Mouse (Mus musculus): ENCODE measurements at regions not wholly inside any gene's neighbourhood (a gene's known extent, or its start where the extent isn't known, plus 50 kb on each side); places are given as distances from the start of the nearest gene placed in this dataset.

- no peak overlapping the region for H3K4me3 ChIP-seq (replicated peaks; ENCODE audit: insufficient read depth, low read depth, low read length)
- no peaks in the 10 kb centered on the region for H3K27me3 ChIP-seq (ENCODE audit: control insufficient read depth, insufficient read depth, low read length)
- no peak overlapping the region for H3K27ac ChIP-seq (ENCODE audit: insufficient read depth, low read length)
- no peak for DNase-seq
- H3K4me1 ChIP-seq (ENCODE audit: control insufficient read depth, insufficient read depth, low read length): no peaks in the 10 kb centered on the region
- 88% methylated on average over 2 of the region's 2 CpGs for WGBS
- TF ChIP-seq CTCF (IDR thresholded peaks at IDR 0.05; ENCODE audit: borderline replicate concordance, insufficient read depth, low read depth, low read length) (no peak), POLR2A (IDR thresholded peaks at IDR 0.05; ENCODE audit: borderline replicate concordance, insufficient read depth, low read length) (no peak)
These were observed 919.5 kb downstream of the D3Ertd751e start for GRCm38 (mm10) chr3:42661956-42662355.

GRCm38 (mm10) chr3:42676668-42677398 lies 934.4 kb downstream of the D3Ertd751e start:
- H3K27ac ChIP-seq (ENCODE audit: insufficient read depth, low read length): no peak overlapping the region

GRCm38 (mm10) chr3:42694726-42695125 lies 952.3 kb downstream of the D3Ertd751e start:
- Histone ChIP-seq H3K4me1 (ENCODE audit: control insufficient read depth, insufficient read depth, low read length) (no peaks in the 10 kb centered on the region), H3K27ac (ENCODE audit: insufficient read depth, low read length) (no peak overlapping the region), H3K4me3 (replicated peaks; ENCODE audit: insufficient read depth, low read depth, low read length) (no peak overlapping the region), H3K27me3 (ENCODE audit: control insufficient read depth, insufficient read depth, low read length) (no peaks in the 10 kb centered on the region)
- WGBS: 74% methylated on average over 2 of the region's 2 CpGs
- DNase-seq: no peak
- TF ChIP-seq CTCF (IDR thresholded peaks at IDR 0.05; ENCODE audit: borderline replicate concordance, insufficient read depth, low read depth, low read length) (no peak), POLR2A (IDR thresholded peaks at IDR 0.05; ENCODE audit: borderline replicate concordance, insufficient read depth, low read length) (no peak)

More at GRCm38 (mm10) chr3:42676668-42677398, 934.4 kb downstream of the D3Ertd751e start:
- Histone ChIP-seq H3K4me3 (replicated peaks; ENCODE audit: insufficient read depth, low read depth, low read length) (no peak overlapping the region), H3K4me1 (ENCODE audit: control insufficient read depth, insufficient read depth, low read length) (no peaks in the 10 kb centered on the region), H3K27me3 (ENCODE audit: control insufficient read depth, insufficient read depth, low read length) (no peaks in the 10 kb centered on the region)
- no peak for DNase-seq
- 87% methylated on average over 2 of the region's 2 CpGs for WGBS
- TF ChIP-seq POLR2A (IDR thresholded peaks at IDR 0.05; ENCODE audit: borderline replicate concordance, insufficient read depth, low read length) (no peak), CTCF (IDR thresholded peaks at IDR 0.05; ENCODE audit: borderline replicate concordance, insufficient read depth, low read depth, low read length) (no peak)

GRCm38 (mm10) chr3:42738910-42739309 lies 996.5 kb downstream of the D3Ertd751e start:
- WGBS: 20% methylated on average over 1 of the region's 1 CpGs
- Histone ChIP-seq H3K4me3 (replicated peaks; ENCODE audit: insufficient read depth, low read depth, low read length) (no peak overlapping the region), H3K4me1 (ENCODE audit: control insufficient read depth, insufficient read depth, low read length) (no peaks in the 10 kb centered on the region), H3K27ac (ENCODE audit: insufficient read depth, low read length) (no peak overlapping the region), H3K27me3 (ENCODE audit: control insufficient read depth, insufficient read depth, low read length) (no peaks in the 10 kb centered on the region)
- TF ChIP-seq CTCF (IDR thresholded peaks at IDR 0.05; ENCODE audit: borderline replicate concordance, insufficient read depth, low read depth, low read length) (no peak), POLR2A (IDR thresholded peaks at IDR 0.05; ENCODE audit: borderline replicate concordance, insufficient read depth, low read length) (no peak)
- DNase-seq: no peak

- no peaks in the 10 kb centered on the region for H3K27me3 ChIP-seq (ENCODE audit: control insufficient read depth, insufficient read depth, low read length)
These were observed 1010.7 kb downstream of the D3Ertd751e start for GRCm38 (mm10) chr3:42753130-42753529.

GRCm38 (mm10) chr3:42757335-42757734 lies 1014.9 kb downstream of the D3Ertd751e start:
- Histone ChIP-seq H3K4me1 (ENCODE audit: control insufficient read depth, insufficient read depth, low read length) (no peaks in the 10 kb centered on the region), H3K4me3 (replicated peaks; ENCODE audit: insufficient read depth, low read depth, low read length) (no peak overlapping the region), H3K27ac (ENCODE audit: insufficient read depth, low read length) (no peak overlapping the region), H3K27me3 (ENCODE audit: control insufficient read depth, insufficient read depth, low read length) (no peaks in the 10 kb centered on the region)
- no peak for TF ChIP-seq CTCF (IDR thresholded peaks at IDR 0.05; ENCODE audit: borderline replicate concordance, insufficient read depth, low read depth, low read length)
- no peak for DNase-seq

More at GRCm38 (mm10) chr3:42753130-42753529, 1010.7 kb downstream of the D3Ertd751e start:
- no peak overlapping the region for H3K4me3 ChIP-seq (replicated peaks; ENCODE audit: insufficient read depth, low read depth, low read length)
- no peak overlapping the region for H3K27ac ChIP-seq (ENCODE audit: insufficient read depth, low read length)
- no peak for DNase-seq
- TF ChIP-seq CTCF (IDR thresholded peaks at IDR 0.05; ENCODE audit: borderline replicate concordance, insufficient read depth, low read depth, low read length): no peak
- TF ChIP-seq POLR2A (IDR thresholded peaks at IDR 0.05; ENCODE audit: borderline replicate concordance, insufficient read depth, low read length): no peak
- WGBS: 35% methylated on average over 4 of the region's 4 CpGs
- no peaks in the 10 kb centered on the region for H3K4me1 ChIP-seq (ENCODE audit: control insufficient read depth, insufficient read depth, low read length)

- DNase-seq: no peak
- Histone ChIP-seq H3K4me3 (replicated peaks; ENCODE audit: insufficient read depth, low read depth, low read length) (no peak overlapping the region), H3K27me3 (ENCODE audit: control insufficient read depth, insufficient read depth, low read length) (no peaks in the 10 kb centered on the region), H3K27ac (ENCODE audit: insufficient read depth, low read length) (no peak overlapping the region), H3K4me1 (ENCODE audit: control insufficient read depth, insufficient read depth, low read length) (no peaks in the 10 kb centered on the region)
- no peak for TF ChIP-seq POLR2A (IDR thresholded peaks at IDR 0.05; ENCODE audit: borderline replicate concordance, insufficient read depth, low read length)
- no peak for TF ChIP-seq CTCF (IDR thresholded peaks at IDR 0.05; ENCODE audit: borderline replicate concordance, insufficient read depth, low read depth, low read length)
- WGBS: 44% methylated on average over 1 of the region's 1 CpGs
These were observed 1015.5 kb downstream of the D3Ertd751e start for GRCm38 (mm10) chr3:42757830-42758385.

GRCm38 (mm10) chr3:42762205-42762604 lies 1019.8 kb downstream of the D3Ertd751e start:
- no peak for DNase-seq
- TF ChIP-seq CTCF (IDR thresholded peaks at IDR 0.05; ENCODE audit: borderline replicate concordance, insufficient read depth, low read depth, low read length): no peak
- no peak for TF ChIP-seq POLR2A (IDR thresholded peaks at IDR 0.05; ENCODE audit: borderline replicate concordance, insufficient read depth, low read length)

More at GRCm38 (mm10) chr3:42762205-42762604, 1019.8 kb downstream of the D3Ertd751e start:
- no peaks in the 10 kb centered on the region for H3K4me1 ChIP-seq (ENCODE audit: control insufficient read depth, insufficient read depth, low read length)
- H3K27me3 ChIP-seq (ENCODE audit: control insufficient read depth, insufficient read depth, low read length): no peaks in the 10 kb centered on the region
- H3K4me3 ChIP-seq (replicated peaks; ENCODE audit: insufficient read depth, low read depth, low read length): no peak overlapping the region
- H3K27ac ChIP-seq (ENCODE audit: insufficient read depth, low read length): no peak overlapping the region

Measured in cerebellum, adult 2 months (tissue).